Mouse (Mus musculus): ENCODE data around the gene Rgs6.

Gene Rgs6

DNA sequence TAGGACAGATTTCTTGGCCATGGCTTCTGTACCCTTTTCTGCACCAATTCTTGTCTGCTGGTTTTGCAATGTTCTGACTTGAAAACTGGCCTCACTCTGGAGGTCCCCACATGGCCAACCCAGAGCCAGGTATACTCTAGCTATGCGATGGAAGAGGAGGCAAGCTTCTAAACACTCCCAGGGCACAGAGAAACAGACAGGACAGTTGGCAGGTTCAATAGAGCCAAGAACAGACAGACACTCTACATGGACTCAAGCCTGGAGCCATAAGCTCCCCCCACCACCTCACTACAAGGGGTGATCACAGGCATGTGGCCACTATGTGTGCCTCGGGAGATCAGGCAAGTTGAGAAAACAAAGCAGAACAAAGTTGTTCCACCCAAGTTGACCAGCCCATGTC, 572.1 kb downstream of the Rgs6 start:
- no peak for DNase-seq (ENCODE audit: extremely low read depth, insufficient read length, low spot score)

GRCm38 (mm10) chr12:83160700-83161099, 572.6 kb downstream of the Rgs6 start:
- no peak for DNase-seq (ENCODE audit: extremely low read depth, insufficient read length, low spot score)

DNA sequence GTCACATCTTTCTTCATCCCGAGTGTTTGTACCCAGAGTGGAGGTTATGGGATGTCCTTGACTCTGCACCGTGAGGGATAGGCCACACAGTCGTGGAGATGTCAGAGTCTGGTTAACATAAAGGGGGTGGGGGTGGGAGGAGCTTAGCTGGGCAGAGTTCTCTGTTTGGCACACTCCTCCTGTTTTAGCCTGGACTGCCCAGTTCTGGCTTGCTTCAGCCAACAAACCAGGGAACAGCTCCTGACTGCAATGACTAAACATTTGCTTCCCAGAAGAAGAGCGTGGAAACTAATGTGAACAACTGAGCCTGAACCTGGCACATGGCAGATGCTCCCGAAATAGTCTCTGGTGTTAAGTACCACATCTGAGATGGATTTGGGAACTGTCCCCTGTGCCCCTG, 575.6 kb downstream of the Rgs6 start:
- no peak for DNase-seq (ENCODE audit: extremely low read depth, insufficient read length, low spot score)

- no peak for DNase-seq (ENCODE audit: extremely low read depth, insufficient read length, low spot score)
These were observed 577.0 kb downstream of the Rgs6 start for GRCm38 (mm10) chr12:83165058-83165457.

DNA sequence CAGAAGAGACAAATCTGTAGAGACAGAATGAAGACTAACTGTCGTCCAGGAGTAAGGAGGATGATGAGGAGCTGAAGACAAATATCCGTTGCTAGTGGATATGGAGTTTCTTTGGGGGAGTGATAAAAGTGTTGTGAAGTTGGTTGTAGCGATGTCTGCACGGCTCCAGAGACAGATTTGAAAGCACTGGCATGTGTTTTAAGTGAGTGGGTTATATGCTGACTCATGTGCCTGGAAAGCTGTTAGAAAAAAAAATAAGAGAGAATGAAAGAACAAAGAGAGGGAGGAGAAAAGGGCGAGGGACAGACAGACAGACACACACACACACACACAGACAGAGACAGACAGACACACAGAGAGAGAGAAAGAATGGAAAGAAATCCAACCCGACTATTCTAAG, 580.2 kb downstream of the Rgs6 start:
- DNase-seq (ENCODE audit: extremely low read depth, insufficient read length, low spot score): no peak

- no peak for DNase-seq (ENCODE audit: extremely low read depth, insufficient read length, low spot score)
These were observed 581.6 kb downstream of the Rgs6 start for GRCm38 (mm10) chr12:83169495-83170209.

- no peak for DNase-seq (ENCODE audit: extremely low read depth, insufficient read length, low spot score)
These were observed 590.7 kb downstream of the Rgs6 start for GRCm38 (mm10) chr12:83178770-83179169.

GRCm38 (mm10) chr12:83179860-83180259, 591.8 kb downstream of the Rgs6 start:
- DNase-seq (ENCODE audit: extremely low read depth, insufficient read length, low spot score): no peak

- DNase-seq (ENCODE audit: extremely low read depth, insufficient read length, low spot score): no peak
These were observed 592.5 kb downstream of the Rgs6 start for GRCm38 (mm10) chr12:83180561-83180960.

GRCm38 (mm10) chr12:83201674-83202073, 613.6 kb downstream of the Rgs6 start:
- DNase-seq (ENCODE audit: extremely low read depth, insufficient read length, low spot score): no peak

DNA sequence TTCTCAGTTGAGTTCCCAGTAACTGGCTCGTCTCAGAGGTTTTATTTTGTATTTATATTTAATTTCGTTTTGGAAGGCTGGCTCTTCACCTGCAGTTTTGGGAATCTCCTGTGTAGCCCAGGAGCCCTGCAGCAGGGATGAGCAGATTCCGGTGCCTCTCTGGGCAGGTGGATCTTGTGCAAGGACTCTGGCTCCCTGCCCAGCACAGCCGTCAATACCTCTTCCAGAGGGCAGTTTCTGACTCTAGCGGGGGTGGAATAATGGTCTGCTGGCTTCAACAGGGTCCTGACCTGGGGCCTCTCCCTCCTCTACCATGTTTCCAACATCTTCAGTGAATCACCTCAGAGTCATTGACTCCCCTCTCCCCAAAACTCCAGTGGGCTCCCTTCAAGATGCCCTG, 616.3 kb downstream of the Rgs6 start:
- DNase-seq (ENCODE audit: extremely low read depth, insufficient read length, low spot score): no peak

DNA sequence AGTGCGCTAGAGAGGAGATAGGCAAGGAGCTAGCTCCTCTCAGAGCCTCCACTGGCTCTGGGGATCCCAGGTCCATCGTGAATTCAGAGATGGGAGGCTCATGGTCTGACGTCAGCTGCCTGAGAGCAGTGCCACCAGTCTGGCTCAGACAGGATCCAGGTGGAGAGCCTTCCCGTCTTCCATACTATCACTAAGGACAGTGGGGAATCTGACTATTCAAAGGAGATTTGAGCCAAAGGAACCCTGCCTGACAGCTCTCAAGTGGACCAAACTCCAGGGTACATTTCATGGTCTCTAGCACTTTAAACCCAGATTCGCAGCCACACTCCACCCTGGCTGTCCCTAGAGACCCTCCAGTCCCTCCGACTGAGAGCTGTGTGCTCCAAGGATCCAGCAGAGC, 618.8 kb downstream of the Rgs6 start:
- no peak for DNase-seq (ENCODE audit: extremely low read depth, insufficient read length, low spot score)

DNA sequence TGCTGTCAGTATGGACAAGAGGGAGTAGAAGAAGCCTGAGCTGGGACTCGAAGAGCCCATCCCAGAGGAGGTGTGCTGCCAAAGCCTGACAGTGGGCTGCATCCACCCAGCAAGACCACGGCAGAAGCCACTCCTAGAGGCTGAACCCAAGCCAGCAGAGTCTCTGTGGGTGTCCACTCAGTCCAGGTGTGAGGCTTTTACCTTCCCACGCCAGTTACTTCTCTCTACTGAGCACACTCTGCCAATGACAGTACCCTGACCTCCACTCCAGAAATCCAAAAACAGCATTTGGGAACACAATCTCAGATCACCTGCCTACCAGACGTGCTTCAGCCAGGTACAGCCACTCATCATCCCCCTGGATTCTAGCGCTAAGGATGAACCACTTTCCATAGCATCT, 619.4 kb downstream of the Rgs6 start:
- no peak for DNase-seq (ENCODE audit: extremely low read depth, insufficient read length, low spot score)

DNA sequence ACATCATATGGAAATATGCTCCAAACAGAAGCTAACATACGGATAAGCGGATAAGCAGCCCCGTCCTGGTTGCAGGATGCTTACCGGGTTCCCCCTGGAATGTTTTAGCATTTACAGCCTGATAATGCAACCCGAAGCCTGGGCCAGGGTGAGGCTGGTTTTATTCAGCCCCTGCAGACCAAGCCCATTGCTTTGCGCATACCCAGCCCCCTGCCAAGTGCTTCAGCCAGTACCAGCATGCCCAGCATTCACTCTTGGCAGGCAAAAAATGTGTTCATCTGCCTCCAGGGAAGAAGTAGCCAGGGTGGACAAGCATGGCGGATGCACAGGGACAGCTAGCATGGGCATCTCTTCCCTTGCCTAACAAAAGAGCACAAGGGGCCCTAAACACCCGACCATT, 619.9 kb downstream of the Rgs6 start:
- no peak for DNase-seq (ENCODE audit: extremely low read depth, insufficient read length, low spot score)

GRCm38 (mm10) chr12:83208841-83209240, 620.7 kb downstream of the Rgs6 start:
- no peak for DNase-seq (ENCODE audit: extremely low read depth, insufficient read length, low spot score)

- DNase-seq (ENCODE audit: extremely low read depth, insufficient read length, low spot score): no peak
These were observed 621.4 kb downstream of the Rgs6 start for GRCm38 (mm10) chr12:83209461-83209860.

GRCm38 (mm10) chr12:83210294-83210693, 622.2 kb downstream of the Rgs6 start:
- no peak for DNase-seq (ENCODE audit: extremely low read depth, insufficient read length, low spot score)

GRCm38 (mm10) chr12:83210735-83211134, 622.6 kb downstream of the Rgs6 start:
- DNase-seq (ENCODE audit: extremely low read depth, insufficient read length, low spot score): no peak

- DNase-seq (ENCODE audit: extremely low read depth, insufficient read length, low spot score): no peak
These were observed 623.2 kb downstream of the Rgs6 start for GRCm38 (mm10) chr12:83211146-83211822.
